ENCODE assay signal across 7 mouse cellular contexts in genomic region chr12:75734167-75734566, GRCm38 (mm10). TPM values are rescaled to one million over a fixed set of nuclear protein-coding genes. Genes with fewer than 3 reads are reported as not detected.
A peak's percentile ranks its signal among the peaks of the same experiment; 100 is the strongest.
DNase-seq lines count a peak whose midpoint lies in the region; ATAC-seq lines count a peak whose summit lies in the region.

No protein-coding gene starts in this region.

- intact Hi-C loops in gastrocnemius, postnatal 14 days (cut with DNase I; ENCODE audit: low total_unique reads): no loop called here

- H3K9me3 ChIP-seq in embryonic facial prominence, embryonic 15.5 days (replicated peaks): no peaks in the 10 kb centered on the region
- no peaks in the 10 kb centered on the region for H3K9me3 ChIP-seq in midbrain, embryonic 12.5 days

- no peak overlapping the region for H3K27ac ChIP-seq in embryonic facial prominence, embryonic 15.5 days (replicated peaks)
- H3K27ac ChIP-seq in midbrain, embryonic 12.5 days (replicated peaks): no peak overlapping the region

- peak overlapping the region; percentile 76 for H3K4me3 ChIP-seq in embryonic facial prominence, embryonic 15.5 days (replicated peaks)
- peak overlapping the region; percentile 67 for H3K4me3 ChIP-seq in midbrain, embryonic 12.5 days

- H3K36me3 ChIP-seq in embryonic facial prominence, embryonic 15.5 days: no peaks in the 10 kb centered on the region
- H3K36me3 ChIP-seq in midbrain, embryonic 12.5 days: no peaks in the 10 kb centered on the region

- H3K4me2 ChIP-seq in embryonic facial prominence, embryonic 15.5 days (replicated peaks): peak overlapping the region; percentile 95
- H3K4me2 ChIP-seq in midbrain, embryonic 12.5 days (replicated peaks): peak overlapping the region; percentile 93

- no peak for ATAC-seq in embryonic facial prominence, embryonic 15.5 days (ENCODE audit: insufficient number of reproducible peaks, low FRiP score, low TSS enrichment, low read depth)
- no peak for ATAC-seq in midbrain, embryonic 12.5 days (ENCODE audit: low FRiP score, low read depth)

- no peaks in the 10 kb centered on the region for H3K27me3 ChIP-seq in embryonic facial prominence, embryonic 15.5 days
- peaks cover 15% of the 10 kb centered on the region for H3K27me3 ChIP-seq in midbrain, embryonic 12.5 days

- peak; percentile 56 for DNase-seq in 3T3-L1 (ENCODE audit: low read depth, low spot score)
- peak; percentile 27 for DNase-seq in B cell, adult 2 months
- peak; percentile 65 for DNase-seq in induced T-regulatory cell, adult 2 months (ENCODE audit: low read depth)
- DNase-seq in gastrocnemius, postnatal 14 days: no peak
- no peak for DNase-seq in adrenal gland, adult 8-10 months

- WGBS in embryonic facial prominence, embryonic 15.5 days: 7% methylated on average over 10 of the region's 10 CpGs
- 39% methylated on average over 10 of the region's 10 CpGs for WGBS in midbrain, embryonic 12.5 days

- H3K4me1 ChIP-seq in embryonic facial prominence, embryonic 15.5 days: peaks cover 15% of the 10 kb centered on the region; the same call in 1 of the 2 replicates
- H3K4me1 ChIP-seq in midbrain, embryonic 12.5 days: peaks cover 18% of the 10 kb centered on the region

- H3K9ac ChIP-seq in embryonic facial prominence, embryonic 15.5 days: peak overlapping the region; percentile 86; the same call in 1 of the 2 replicates
- 0 out of 2 replicates have a peak overlapping the region, but pooled peaks have one; percentile 83 for H3K9ac ChIP-seq in midbrain, embryonic 12.5 days (replicated peaks)

RNA-seq across cellular contexts. Expression of gene Sgpp1, which starts 1.4 kb away (rescaled TPM):
- polyA plus RNA-seq in embryonic facial prominence, embryonic 15.5 days (2015; fragmentation: Nextera tagmentation; extraction: Ambion mirVana): 29.0 and 30.4 TPM in 2 replicates
- 8.5 and 10.6 TPM in 2 replicates for polyA plus RNA-seq in midbrain, embryonic 12.5 days (2016; fragmentation: Nextera tagmentation; extraction: Ambion mirVana)
- 10 to 100 TPM; 12.1 to 14.5 TPM for total RNA-seq in gastrocnemius, postnatal 14 days (2021)
- total RNA-seq in adrenal gland, adult 8-10 months (2022): 100 to 1,000 TPM; 155 to 228 (median 174) TPM

Comparison
In these comparisons a context has a peak if more than half of its experiments do, and no peak if none do; other contexts are left out.
1. DNase-seq: peak in 3T3-L1 (single experiment), B cell, adult 2 months (2 of 2) and induced T-regulatory cell, adult 2 months (single experiment); none in gastrocnemius, postnatal 14 days (single experiment) and adrenal gland, adult 8-10 months (single experiment).
2. RNA of gene Sgpp1, which starts 1.4 kb away (total RNA-seq): 155 to 228 TPM in adrenal gland, adult 8-10 months; 12.1 to 14.5 TPM in gastrocnemius, postnatal 14 days; every median in the first group is over 10 times any median in the second.